Mouse (Mus musculus) lung, adult 2 months (tissue): ENCODE measurements at regions not wholly inside any gene's neighbourhood (a gene's known extent, or its start where the extent isn't known, plus 50 kb on each side); places are given as distances from the start of the nearest gene placed in this dataset.

ENCODE experiments used
- DNase-seq: peaks from one replicate; pipeline ENCODE4 v3.0.0; 2022
- H3K4me1 ChIP-seq: fragments of 200-500 bp; 2 replicates; pipeline ENCODE4 v1.6.1; 2011; ENCODE audit warnings: low read length; ENCODE audit not compliant: control insufficient read depth, insufficient read depth
- H3K4me3 ChIP-seq: fragments of 200-500 bp; replicated peaks from 2 replicates; pipeline ENCODE3; 2011; ENCODE audit warnings: low read depth, mild to moderate bottlenecking, control low read depth, low read length; ENCODE audit errors: extremely low read depth
- CTCF ChIP-seq: fragments of 200-500 bp; IDR thresholded peaks from 2 replicates; pipeline ENCODE4 v1.5.1; 2011; ENCODE audit warnings: mild to moderate bottlenecking, low read length, control low read depth; ENCODE audit not compliant: insufficient read depth
- POLR2A ChIP-seq: fragments of 200-500 bp; IDR thresholded peaks from 2 replicates; pipeline ENCODE4 v1.6.1; 2011; ENCODE audit warnings: low read depth, mild to moderate bottlenecking, control low read depth, low read length, borderline replicate concordance; ENCODE audit errors: extremely low read depth
- WGBS: fragments of 180-500 bp; shearing (Covaris S2); methylation state at CpG from one replicate; pipeline ENCODE4 v1.1.7; 2018; 5-methylcytosine and 5-hydroxymethylcytosine counted together

- Histone ChIP-seq H3K4me1 (no peaks in the 10 kb centered on the region), H3K4me3 (no peak overlapping the region)
- no peak for DNase-seq
- TF ChIP-seq CTCF (no peak), POLR2A (no peak)
- 43% methylated on average over 1 of the region's 1 CpGs for WGBS
These were observed 424.8 kb downstream of the Zfp619 start for GRCm38 (mm10) chr7:39942262-39942900.

- DNase-seq, result no peak
These were observed 436.5 kb downstream of the Zfp619 start for GRCm38 (mm10) chr7:39954110-39954509.

GRCm38 (mm10) chr7:39954931-39955330 lies 437.4 kb downstream of the Zfp619 start:
- no peaks in the 10 kb centered on the region for H3K4me1 ChIP-seq
- TF ChIP-seq POLR2A (no peak), CTCF (no peak)
- no peak overlapping the region for H3K4me3 ChIP-seq
- DNase-seq, result no peak

More at GRCm38 (mm10) chr7:39954110-39954509, 436.5 kb downstream of the Zfp619 start:
- TF ChIP-seq POLR2A (no peak), CTCF (no peak)
- 41% methylated on average over 7 of the region's 7 CpGs for WGBS
- H3K4me3 ChIP-seq, result no peak overlapping the region
- no peaks in the 10 kb centered on the region for H3K4me1 ChIP-seq

- Histone ChIP-seq H3K4me3 (no peak overlapping the region), H3K4me1 (no peaks in the 10 kb centered on the region)
- no peak for TF ChIP-seq POLR2A
- no peak for TF ChIP-seq CTCF
- WGBS, result 52% methylated on average over 2 of the region's 2 CpGs
- DNase-seq, result no peak
These were observed 460.6 kb downstream of the Zfp619 start for GRCm38 (mm10) chr7:39978121-39978520.

- H3K4me3 ChIP-seq, result no peak overlapping the region
- WGBS, result 67% methylated on average over 4 of the region's 4 CpGs
- DNase-seq, result no peak
- no peak for TF ChIP-seq POLR2A
- TF ChIP-seq CTCF, result no peak
- no peaks in the 10 kb centered on the region for H3K4me1 ChIP-seq
These were observed 464.1 kb downstream of the Zfp619 start for GRCm38 (mm10) chr7:39981647-39982046.
